Mouse (Mus musculus): ENCODE measurements around the gene Tnfrsf19. TPM values are rescaled to one million over a fixed set of nuclear protein-coding genes. Genes with fewer than 3 reads are reported as not detected.

Gene Tnfrsf19
- total RNA-seq, 4 experiments from 2014 or later, result 43.0 to 81.1 (median 59.0) TPM

GRCm38 (mm10) chr14:60957611-60958157, 88.6 kb downstream of the Tnfrsf19 start:
- no peak for DNase-seq

GRCm38 (mm10) chr14:60937481-60938039, 108.7 kb downstream of the Tnfrsf19 start:
- no peak for DNase-seq

GRCm38 (mm10) chr14:60935705-60936104, 110.6 kb downstream of the Tnfrsf19 start:
- DNase-seq, result no peak

- DNase-seq, result no peak
Measured at GRCm38 (mm10) chr14:60926011-60926410, 120.3 kb downstream of the Tnfrsf19 start.

- no peak for DNase-seq
Measured at GRCm38 (mm10) chr14:60916661-60917060, 129.6 kb downstream of the Tnfrsf19 start.

Other genes starting within 250 kb of the Tnfrsf19 start
- gene Sacs, start 92.0 kb upstream of the Tnfrsf19 start, total RNA-seq (2022), result 1 to 10 TPM; 8.4 to 9.5 (median 8.6) TPM
- under 1 TPM in 3 of 4 experiments, not detected in 1; 0.61 to 0.87 (median 0.65) TPM for gene Sgcg, start 212.0 kb upstream of the Tnfrsf19 start, total RNA-seq (2022)

All from adrenal gland, adult 8-10 months (tissue).